Mouse (Mus musculus) c-Kit-positive CD71-negative TER-119-negative erythroid progenitor cells, embryonic 14.5 days (primary cell): ENCODE data around the gene Sftpa1.
A peak's percentile ranks its signal among the peaks of the same experiment; 100 is the strongest.

ENCODE experiments used
- DNase-seq: peaks from one replicate; pipeline ENCODE4 v3.0.0-alpha.2; 2013; ENCODE audit warnings: low read depth

Gene Sftpa1

DNA sequence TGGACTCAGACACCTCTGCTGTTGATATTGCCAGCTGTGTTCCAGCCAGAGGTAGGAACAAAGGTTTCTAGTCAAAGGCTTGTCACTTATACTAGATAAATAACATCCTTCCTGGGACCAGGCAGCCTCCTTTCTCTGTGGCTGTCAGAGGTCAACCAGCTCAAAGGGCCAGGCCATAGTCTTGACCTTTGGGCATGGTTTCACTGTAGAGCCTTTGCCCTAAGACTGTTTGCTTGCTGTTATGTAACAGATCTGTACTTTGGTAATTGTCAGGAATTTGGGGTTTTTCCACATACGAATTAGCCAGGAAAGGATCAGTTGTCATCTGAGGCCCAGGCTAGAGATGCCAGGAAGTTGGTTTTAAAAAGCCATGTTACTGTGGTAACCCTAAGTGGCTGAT lies 29.2 kb downstream of the Sftpa1 start:
- no peak for DNase-seq

DNA sequence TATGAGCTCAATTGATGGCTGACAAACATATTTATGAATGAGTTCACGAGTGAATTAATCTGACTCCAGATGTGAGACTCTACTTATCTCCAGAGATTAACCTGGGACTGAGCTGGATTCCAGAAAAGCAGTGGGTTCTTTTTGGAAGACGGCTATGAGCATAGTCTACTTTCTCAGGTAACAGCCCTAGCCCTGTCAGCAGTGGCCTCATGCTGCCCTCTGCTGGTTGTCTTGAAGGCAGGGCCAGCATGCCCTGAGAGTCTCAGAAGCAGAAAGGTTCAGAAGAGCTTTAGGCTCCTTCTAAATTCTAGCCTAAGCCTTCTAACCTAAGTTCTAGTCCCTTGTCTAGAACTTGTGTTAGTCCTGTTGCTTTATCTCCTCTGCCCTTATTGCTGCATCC lies 31.1 kb downstream of the Sftpa1 start:
- DNase-seq, result peak; percentile 10

DNA sequence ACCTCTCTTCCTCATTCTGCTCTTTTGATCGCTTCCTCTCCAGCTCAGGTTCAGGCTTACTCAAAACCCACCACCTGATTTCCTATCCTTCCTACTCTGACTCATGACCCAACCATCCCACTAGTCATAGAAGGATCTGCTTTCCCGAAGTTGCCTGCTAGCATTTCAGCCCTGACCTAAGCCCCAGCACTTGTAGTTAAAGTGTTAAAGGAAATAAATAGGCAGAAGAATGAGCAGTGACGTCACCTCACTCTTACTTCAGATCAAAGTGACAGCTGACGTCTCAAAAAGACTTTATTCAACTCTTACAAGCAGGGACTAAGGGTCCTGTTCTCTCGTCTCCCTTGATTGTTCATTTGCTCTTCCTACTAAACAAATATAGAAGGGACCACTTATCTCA lies 35.7 kb downstream of the Sftpa1 start:
- DNase-seq, result no peak

DNA sequence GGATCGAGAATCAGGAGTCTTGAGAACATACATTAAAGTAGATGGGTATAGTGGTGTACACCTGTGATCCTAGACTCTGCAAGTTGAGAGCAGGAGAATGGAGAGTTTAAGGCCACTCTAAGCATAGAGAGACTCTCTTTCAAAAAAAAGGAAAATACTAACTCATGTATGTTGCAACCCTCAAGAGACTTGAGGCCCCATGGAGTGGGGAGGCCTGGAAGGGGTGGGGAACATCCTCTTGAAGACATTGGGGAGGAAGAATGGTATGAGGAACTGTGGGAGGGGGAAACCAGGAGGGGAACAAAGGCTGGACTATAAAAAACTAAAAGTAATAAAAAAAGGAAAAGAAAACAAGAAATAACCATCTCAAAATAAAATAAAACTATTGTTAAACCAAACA lies 37.0 kb downstream of the Sftpa1 start:
- no peak for DNase-seq

DNA sequence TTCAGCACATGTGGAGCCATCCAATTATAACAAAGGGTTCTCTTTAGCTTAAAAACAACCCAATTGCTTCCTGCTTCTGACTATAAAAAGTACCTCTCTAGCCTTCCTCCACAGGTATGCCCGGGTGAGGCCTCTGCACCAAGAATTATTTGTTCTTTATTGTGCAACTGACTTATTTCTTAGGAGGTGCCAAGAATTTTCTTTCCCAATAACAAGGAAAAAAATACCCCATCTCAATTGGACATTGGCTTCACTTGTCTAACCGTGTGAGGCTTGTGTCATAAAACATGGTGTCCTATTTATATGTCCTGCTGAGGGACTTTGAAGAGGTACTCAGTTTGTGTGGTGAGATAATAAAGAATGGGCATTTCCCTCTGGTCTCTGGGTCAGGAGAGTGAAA lies 38.9 kb downstream of the Sftpa1 start:
- no peak for DNase-seq

GRCm38 (mm10) chr14:41174802-41175201 lies 43.2 kb downstream of the Sftpa1 start:
- no peak for DNase-seq

DNA sequence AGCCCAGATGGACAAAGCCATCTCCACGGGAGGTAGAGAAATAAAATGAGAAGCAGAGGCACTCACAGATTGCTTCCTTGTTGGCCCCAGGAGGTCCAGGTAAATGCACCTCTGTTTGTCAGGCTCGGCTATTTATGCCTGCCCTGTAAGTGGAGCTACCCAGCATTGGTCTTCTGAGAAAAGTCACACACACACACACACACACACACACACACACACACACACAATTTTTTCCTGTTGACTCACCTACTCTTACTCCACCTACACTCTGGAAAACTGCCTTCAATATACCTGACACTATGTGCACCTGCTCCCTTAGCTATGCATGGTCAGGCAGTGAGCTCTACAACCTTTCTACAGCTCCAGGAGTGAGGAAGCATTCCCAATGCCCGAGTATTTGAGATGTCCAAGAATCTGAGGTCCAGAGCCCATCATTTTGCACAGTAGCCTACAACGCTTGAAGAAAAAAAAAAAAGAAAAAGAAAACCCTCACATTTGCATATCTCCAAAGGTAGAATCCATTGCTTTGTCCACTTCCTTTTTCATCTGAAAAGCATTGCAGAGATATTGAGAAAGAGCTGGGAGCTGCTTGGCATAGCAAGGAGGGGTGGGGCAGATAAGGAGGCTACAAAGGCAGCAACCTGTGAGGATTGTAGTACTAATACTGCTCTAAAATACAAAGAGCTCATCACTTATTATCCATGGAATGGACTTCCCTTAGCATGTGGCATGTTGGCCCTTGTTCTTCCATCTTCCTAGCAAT lies 53.7 kb downstream of the Sftpa1 start, which contains the start of gene Sftpd:
TSS of gene Sftpd (minus strand) at position 91 of the 763 bp plus-strand sequence.
- no peak for DNase-seq
